Mouse (Mus musculus): ENCODE measurements around the gene Casq2. TPM values are rescaled to one million over a fixed set of nuclear protein-coding genes. Genes with fewer than 3 reads are reported as not detected.

Gene Casq2
- polyA plus RNA-seq, 1 experiment from 2014 or later, result 5.6 TPM

GRCm38 (mm10) chr3:102177837-102178615 lies 91.8 kb downstream of the Casq2 start:
- Histone ChIP-seq H3K4me1 (peaks cover 41% of the 10 kb centered on the region), H3K4me3 (no peak overlapping the region), H3K36me3 (peaks cover 28% of the 10 kb centered on the region), H3K27ac (no peak overlapping the region), H3K9me3 (no peaks in the 10 kb centered on the region), H3K27me3 (ENCODE audit: insufficient read depth, poor library complexity, severe bottlenecking) (no peaks in the 10 kb centered on the region)
- 91% methylated on average over 12 of the region's 12 CpGs for WGBS
- no peak for DNase-seq (ENCODE audit: low spot score)

DNA sequence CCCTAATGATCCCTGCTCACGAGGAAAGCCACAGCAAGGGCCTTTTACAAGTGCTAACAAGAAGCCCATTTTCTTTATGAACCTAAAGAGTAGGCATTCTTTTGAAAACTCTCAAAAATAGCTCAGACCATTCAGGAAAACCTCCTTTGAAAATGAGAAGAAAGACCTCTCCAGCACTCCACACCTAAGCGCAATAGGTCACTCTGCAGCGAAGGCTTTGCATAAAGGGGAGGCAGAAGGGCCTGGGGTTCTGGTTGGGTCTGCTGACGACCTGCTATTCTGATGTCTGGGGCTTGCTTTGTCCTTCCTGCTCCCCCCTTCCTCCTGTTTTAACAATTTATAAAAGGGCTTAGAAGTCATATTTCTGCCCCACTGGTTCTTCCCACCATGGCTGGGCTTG lies 93.7 kb downstream of the Casq2 start:
- H3K27me3 ChIP-seq (ENCODE audit: insufficient read depth, poor library complexity, severe bottlenecking), result no peaks in the 10 kb centered on the region
- no peak overlapping the region for H3K27ac ChIP-seq
- peaks cover 38% of the 10 kb centered on the region for H3K36me3 ChIP-seq
- 86% methylated on average over 4 of the region's 4 CpGs for WGBS
- H3K4me3 ChIP-seq, result no peak overlapping the region
- DNase-seq (ENCODE audit: low spot score), result no peak
- H3K9me3 ChIP-seq, result no peaks in the 10 kb centered on the region
- H3K4me1 ChIP-seq, result peaks cover 33% of the 10 kb centered on the region

DNA sequence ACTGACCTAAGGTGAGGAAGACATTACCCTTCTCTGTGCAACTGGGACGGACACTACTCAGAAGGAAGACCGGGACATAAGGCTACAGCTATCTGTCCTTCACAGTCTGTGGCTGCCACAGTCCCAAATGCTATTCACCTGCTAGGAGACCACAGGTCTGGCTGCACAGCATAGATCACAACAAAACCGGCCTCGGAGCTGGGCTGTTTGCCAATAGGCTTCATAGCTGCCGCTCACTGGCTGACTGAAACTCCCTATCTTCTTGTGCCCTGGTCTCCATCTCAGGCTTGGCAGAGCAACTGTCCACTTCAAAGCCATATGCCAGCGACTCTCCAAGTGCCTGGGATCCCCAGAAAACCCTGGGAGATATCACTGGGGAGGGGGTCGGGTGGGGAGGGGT lies 94.5 kb downstream of the Casq2 start:
- 72% methylated on average over 7 of the region's 7 CpGs for WGBS
- H3K27me3 ChIP-seq (ENCODE audit: insufficient read depth, poor library complexity, severe bottlenecking), result no peaks in the 10 kb centered on the region
- no peak for DNase-seq (ENCODE audit: low spot score)
- peaks cover 43% of the 10 kb centered on the region for H3K36me3 ChIP-seq
- no peak overlapping the region for H3K4me3 ChIP-seq
- H3K27ac ChIP-seq, result 0 out of 2 replicates have a peak overlapping the region, but pooled peaks have one; percentile 47
- H3K4me1 ChIP-seq, result peaks cover 25% of the 10 kb centered on the region
- no peaks in the 10 kb centered on the region for H3K9me3 ChIP-seq

- no peak overlapping the region for H3K4me3 ChIP-seq
- 85% methylated on average over 4 of the region's 4 CpGs for WGBS
- no peak overlapping the region for H3K27ac ChIP-seq
- H3K4me1 ChIP-seq, result peaks cover 23% of the 10 kb centered on the region
- no peak for DNase-seq (ENCODE audit: low spot score)
- H3K9me3 ChIP-seq, result no peaks in the 10 kb centered on the region
- peaks cover 48% of the 10 kb centered on the region for H3K36me3 ChIP-seq
- no peaks in the 10 kb centered on the region for H3K27me3 ChIP-seq (ENCODE audit: insufficient read depth, poor library complexity, severe bottlenecking)
Observed at GRCm38 (mm10) chr3:102181191-102181590, 95.0 kb downstream of the Casq2 start.

GRCm38 (mm10) chr3:102182601-102183000 lies 96.4 kb downstream of the Casq2 start:
- Histone ChIP-seq H3K27ac (no peak overlapping the region), H3K27me3 (ENCODE audit: insufficient read depth, poor library complexity, severe bottlenecking) (no peaks in the 10 kb centered on the region), H3K4me1 (peaks cover 23% of the 10 kb centered on the region), H3K4me3 (no peak overlapping the region), H3K36me3 (peaks cover 60% of the 10 kb centered on the region), H3K9me3 (no peaks in the 10 kb centered on the region)
- 81% methylated on average over 2 of the region's 2 CpGs for WGBS
- no peak for DNase-seq (ENCODE audit: low spot score)

GRCm38 (mm10) chr3:102184721-102185120 lies 98.5 kb downstream of the Casq2 start:
- 68% methylated on average over 5 of the region's 5 CpGs for WGBS
- H3K27me3 ChIP-seq (ENCODE audit: insufficient read depth, poor library complexity, severe bottlenecking), result no peaks in the 10 kb centered on the region
- H3K4me1 ChIP-seq, result peaks cover 38% of the 10 kb centered on the region
- H3K36me3 ChIP-seq, result peaks cover 62% of the 10 kb centered on the region
- H3K4me3 ChIP-seq, result no peak overlapping the region
- no peak overlapping the region for H3K27ac ChIP-seq
- no peak for DNase-seq (ENCODE audit: low spot score)
- H3K9me3 ChIP-seq, result no peaks in the 10 kb centered on the region

GRCm38 (mm10) chr3:102187401-102187800 lies 101.2 kb downstream of the Casq2 start:
- Histone ChIP-seq H3K9me3 (no peaks in the 10 kb centered on the region), H3K36me3 (peaks cover 48% of the 10 kb centered on the region), H3K4me3 (no peak overlapping the region), H3K4me1 (peaks cover 49% of the 10 kb centered on the region), H3K27ac (no peak overlapping the region), H3K27me3 (ENCODE audit: insufficient read depth, poor library complexity, severe bottlenecking) (no peaks in the 10 kb centered on the region)
- no peak for DNase-seq (ENCODE audit: low spot score)
- WGBS, result 89% methylated on average over 4 of the region's 4 CpGs

- H3K4me1 ChIP-seq, result peaks cover 60% of the 10 kb centered on the region
- no peak for DNase-seq (ENCODE audit: low spot score)
Observed at GRCm38 (mm10) chr3:102188972-102189371, 102.8 kb downstream of the Casq2 start.

DNA sequence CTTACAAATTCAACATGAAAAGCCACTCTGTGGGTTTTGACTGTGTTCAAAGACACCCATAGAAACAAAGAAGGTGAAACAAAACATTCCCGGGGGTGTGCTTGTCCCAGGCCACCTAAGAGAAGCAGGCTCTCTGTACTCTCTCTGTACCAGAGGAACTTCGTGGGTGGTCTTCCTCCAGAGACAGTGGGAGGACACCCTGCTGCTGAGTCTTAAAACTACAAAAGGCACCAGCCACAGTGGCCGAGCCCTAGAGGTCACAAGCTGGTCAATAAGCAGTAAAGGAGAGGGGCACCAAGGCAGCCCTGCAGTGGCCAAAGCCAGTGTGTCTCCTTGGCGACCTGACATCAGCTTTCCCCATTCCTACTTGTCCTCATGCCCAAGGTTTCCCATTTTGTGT lies 103.8 kb downstream of the Casq2 start:
- Histone ChIP-seq H3K36me3 (peaks cover 32% of the 10 kb centered on the region), H3K27ac (peak overlapping the region; percentile 75)

More at GRCm38 (mm10) chr3:102188972-102189371, 102.8 kb downstream of the Casq2 start:
- peak overlapping the region; percentile 75; the same call in 1 of the 2 replicates for H3K27ac ChIP-seq
- no peaks in the 10 kb centered on the region for H3K9me3 ChIP-seq
- peaks cover 36% of the 10 kb centered on the region for H3K36me3 ChIP-seq
- 7% methylated on average over 6 of the region's 6 CpGs for WGBS
- H3K4me3 ChIP-seq, result peak overlapping the region; percentile 29; the same call in 1 of the 2 replicates
- H3K27me3 ChIP-seq (ENCODE audit: insufficient read depth, poor library complexity, severe bottlenecking), result no peaks in the 10 kb centered on the region

GRCm38 (mm10) chr3:102190642-102191041 lies 104.4 kb downstream of the Casq2 start:
- Histone ChIP-seq H3K4me3 (no peak overlapping the region), H3K4me1 (peaks cover 70% of the 10 kb centered on the region), H3K36me3 (peaks cover 29% of the 10 kb centered on the region), H3K9me3 (no peaks in the 10 kb centered on the region), H3K27ac (no peak overlapping the region), H3K27me3 (ENCODE audit: insufficient read depth, poor library complexity, severe bottlenecking) (no peaks in the 10 kb centered on the region)
- no peak for DNase-seq (ENCODE audit: low spot score)

More for the DNA sequence above, 103.8 kb downstream of the Casq2 start:
- WGBS, result 20% methylated on average over 4 of the region's 4 CpGs
- Histone ChIP-seq H3K4me1 (peaks cover 63% of the 10 kb centered on the region), H3K4me3 (no peak overlapping the region), H3K9me3 (no peaks in the 10 kb centered on the region), H3K27me3 (ENCODE audit: insufficient read depth, poor library complexity, severe bottlenecking) (no peaks in the 10 kb centered on the region)
- no peak for DNase-seq (ENCODE audit: low spot score)

DNA sequence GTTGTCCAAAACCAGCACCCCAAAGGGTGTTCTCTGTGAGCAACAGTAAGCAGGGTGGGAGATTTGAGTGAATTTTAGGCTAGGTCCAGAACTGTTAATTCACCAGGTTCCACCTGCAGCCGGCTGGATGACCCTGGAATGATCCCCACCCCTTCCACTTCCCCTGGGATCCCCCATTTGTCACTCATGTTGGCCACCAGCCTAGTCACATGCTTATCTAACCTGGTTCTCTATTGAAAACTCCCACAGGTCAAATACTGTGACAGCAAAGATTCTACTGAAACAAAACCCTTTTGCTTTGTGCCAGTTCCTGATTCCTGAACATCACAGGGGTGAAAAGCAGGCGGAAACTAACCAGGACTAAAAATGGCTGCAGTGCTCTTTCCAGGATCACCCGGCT lies 105.4 kb downstream of the Casq2 start:
- DNase-seq (ENCODE audit: low spot score), result no peak
- Histone ChIP-seq H3K27me3 (ENCODE audit: insufficient read depth, poor library complexity, severe bottlenecking) (no peaks in the 10 kb centered on the region), H3K4me3 (no peak overlapping the region), H3K4me1 (peaks cover 79% of the 10 kb centered on the region), H3K9me3 (no peaks in the 10 kb centered on the region), H3K27ac (no peak overlapping the region), H3K36me3 (peaks cover 28% of the 10 kb centered on the region)
- 66% methylated on average over 3 of the region's 3 CpGs for WGBS

GRCm38 (mm10) chr3:102192621-102193020 lies 106.4 kb downstream of the Casq2 start:
- peaks cover 89% of the 10 kb centered on the region for H3K4me1 ChIP-seq
- peaks cover 20% of the 10 kb centered on the region for H3K36me3 ChIP-seq
- H3K27ac ChIP-seq, result peak overlapping the region; percentile 86
- DNase-seq (ENCODE audit: low spot score), result no peak
- H3K27me3 ChIP-seq (ENCODE audit: insufficient read depth, poor library complexity, severe bottlenecking), result no peaks in the 10 kb centered on the region
- no peak overlapping the region for H3K4me3 ChIP-seq
- no peaks in the 10 kb centered on the region for H3K9me3 ChIP-seq
- 58% methylated on average over 2 of the region's 2 CpGs for WGBS

GRCm38 (mm10) chr3:102193488-102194290 lies 107.5 kb downstream of the Casq2 start:
- no peaks in the 10 kb centered on the region for H3K27me3 ChIP-seq (ENCODE audit: insufficient read depth, poor library complexity, severe bottlenecking)
- 6% methylated on average over 19 of the region's 20 CpGs for WGBS
- H3K9me3 ChIP-seq, result no peaks in the 10 kb centered on the region
- DNase-seq (ENCODE audit: low spot score), result no peak
- peak overlapping the region; percentile 45 for H3K4me3 ChIP-seq
- peaks cover 93% of the 10 kb centered on the region for H3K4me1 ChIP-seq
- H3K36me3 ChIP-seq, result peaks cover 10% of the 10 kb centered on the region; the same call in 1 of the 2 replicates
- H3K27ac ChIP-seq, result peak overlapping the region; percentile 86

Measured in heart, embryonic 10.5 days (tissue).